Mouse (Mus musculus) gastrocnemius, adult 18-20 months (tissue): ENCODE data around the gene Vldlr. TPM values are rescaled to one million over a fixed set of nuclear protein-coding genes. Genes with fewer than 3 reads are reported as not detected.

Source experiments
- DNase-seq: peaks from one replicate; pipeline ENCODE4 v3.0.0; 2021; ENCODE audit warnings: low spot score
- long read RNA-seq, 2 experiments: library from polyadenylated mRNA; stranded (forward); transcript quantifications; one replicate each; pipeline ENCODE4 v2.0.0; 2021
- total RNA-seq, 2 experiments: library from RNA; stranded (reverse); gene quantifications; 2 replicates each; pipeline ENCODE4 v1.2.3; 2021

Gene Vldlr
- 100 to 1,000 TPM in 1 of 2 experiments, 10 to 100 TPM in 1; 99.4 to 104 TPM for total RNA-seq
- long read RNA-seq, experiment 1, full-length matches to known transcripts: 19 of 48 reads
- long read RNA-seq, experiment 1, partial matches to known transcripts: 6 of 48 reads
- long read RNA-seq, experiment 1, other reads (novel, unspliced or antisense): 23 of 48 reads
- long read RNA-seq, experiment 2, full-length matches to known transcripts: 19 of 53 reads
- long read RNA-seq, experiment 2, partial matches to known transcripts: 17 of 53 reads
- long read RNA-seq, experiment 2, other reads (novel, unspliced or antisense): 17 of 53 reads

- DNase-seq: no peak
These were observed at the start of gene Vldlr for GRCm38 (mm10) chr19:27216318-27216717. Gene Vldlr (plus strand): TSS chr19:27216484.

DNA sequence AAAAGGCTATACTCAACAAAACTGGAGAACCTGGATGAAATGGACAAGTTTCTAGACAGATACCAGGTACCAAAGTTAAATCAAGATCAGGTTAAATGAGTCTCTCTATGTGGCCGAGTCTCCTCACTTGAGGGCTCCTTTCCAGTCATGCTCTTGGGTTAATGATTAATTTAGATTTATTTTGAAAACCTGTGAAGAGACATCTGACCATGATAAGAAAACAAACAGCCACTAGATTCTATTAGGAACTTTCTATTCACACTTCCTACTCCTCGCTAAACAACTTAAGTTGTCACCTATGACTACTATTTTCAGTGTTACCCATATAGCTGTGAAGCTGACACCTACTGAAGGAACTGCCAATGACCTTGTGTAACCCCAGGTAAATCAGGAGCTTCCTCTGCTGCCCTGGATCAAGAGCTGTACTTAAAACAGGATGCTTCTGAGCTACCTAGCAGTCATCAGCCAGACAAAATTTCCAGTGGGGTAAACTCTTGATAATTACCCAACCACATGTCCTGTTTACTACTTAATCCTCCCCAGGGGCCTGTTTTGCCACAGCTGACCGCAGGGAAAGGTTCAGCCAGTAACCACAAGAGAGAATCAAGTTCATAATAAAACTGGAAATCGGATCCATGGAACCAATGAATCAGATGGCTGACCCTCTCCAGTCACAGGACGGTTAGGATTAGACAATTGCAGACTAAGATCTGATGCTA is 48.5 kb upstream of the Vldlr start:
- peak; percentile 69 for DNase-seq

GRCm38 (mm10) chr19:27173836-27174235 is 42.4 kb upstream of the Vldlr start:
- peak; percentile 85 for DNase-seq

- DNase-seq: peak; percentile 81
These were observed 40.7 kb upstream of the Vldlr start for GRCm38 (mm10) chr19:27175617-27176016.

GRCm38 (mm10) chr19:27176558-27176957 is 39.7 kb upstream of the Vldlr start:
- no peak for DNase-seq

DNA sequence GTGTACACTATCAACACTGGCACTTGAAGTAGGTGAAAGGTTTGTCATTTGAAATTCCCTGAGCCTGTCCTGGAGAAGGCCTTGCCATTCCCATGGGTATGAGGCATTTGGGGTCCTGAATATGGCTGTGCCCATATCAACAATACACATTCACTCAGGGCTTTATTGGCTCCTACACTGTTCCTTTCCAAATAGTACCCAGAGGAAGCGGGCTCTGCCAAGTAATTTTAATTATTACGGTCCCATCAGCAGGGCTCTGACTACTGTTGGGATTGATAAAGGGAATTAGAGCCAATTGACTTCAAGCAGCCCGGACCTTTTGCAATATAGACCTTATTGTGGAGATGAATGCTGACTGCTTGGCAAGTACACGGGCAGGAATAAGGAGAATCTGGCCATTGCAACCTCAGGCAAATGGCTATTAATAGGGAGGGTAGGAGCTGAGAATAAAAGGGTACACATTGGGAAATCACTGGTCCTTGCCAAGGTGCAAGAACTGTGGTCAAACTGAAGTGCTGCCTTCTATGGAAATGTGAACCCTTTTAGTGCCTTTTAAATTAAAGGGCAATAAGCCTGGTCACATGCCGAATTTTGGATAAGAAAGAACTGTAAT is 38.0 kb upstream of the Vldlr start:
- DNase-seq: peak; percentile 34

- no peak for DNase-seq
These were observed 35.7 kb upstream of the Vldlr start for GRCm38 (mm10) chr19:27180351-27181122.

DNA sequence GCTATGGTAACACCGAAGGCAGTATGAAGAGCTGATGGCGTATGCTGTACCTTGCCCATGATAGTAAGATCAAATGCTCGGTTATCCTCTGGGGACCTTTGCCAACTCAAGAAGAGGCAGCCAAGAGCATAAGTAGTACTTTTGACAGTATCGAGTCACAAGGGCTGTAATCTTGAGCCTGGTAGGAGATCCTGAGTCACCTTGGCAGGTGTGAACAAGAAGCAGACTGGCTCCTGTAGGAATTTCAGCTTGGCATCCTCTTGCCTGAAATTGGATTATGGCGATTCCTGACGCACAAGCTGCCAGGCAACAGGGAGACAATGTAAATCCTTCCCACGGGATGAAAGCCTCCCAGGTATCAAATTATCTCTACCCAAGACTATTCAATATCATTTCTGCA is 32.8 kb upstream of the Vldlr start:
- DNase-seq: peak; percentile 36

DNA sequence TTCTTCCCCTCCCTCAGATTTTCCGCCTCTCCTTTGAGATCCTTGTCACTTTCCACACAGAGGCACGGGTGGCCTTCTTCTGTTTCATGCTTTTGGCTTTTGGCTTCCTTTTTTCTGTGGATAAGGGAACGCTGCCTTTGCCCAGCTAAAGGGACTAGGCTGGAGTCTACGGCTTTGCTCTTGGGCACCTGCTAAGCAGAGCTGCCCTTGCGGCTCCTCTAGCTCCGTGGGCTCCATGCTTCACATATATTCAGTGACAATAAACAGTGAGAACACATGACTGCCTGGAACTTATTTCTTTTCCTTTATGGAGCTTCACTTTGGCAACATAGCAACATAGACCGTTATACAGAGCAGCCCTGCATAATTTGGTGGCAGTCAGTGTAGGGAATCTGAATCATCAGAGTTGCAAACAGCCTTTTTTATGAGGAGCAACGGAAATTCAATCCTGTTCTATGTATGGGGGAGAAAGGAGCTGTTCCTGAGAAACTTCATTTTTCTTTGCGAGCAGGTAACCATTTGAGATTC is 12.5 kb upstream of the Vldlr start:
- no peak for DNase-seq

GRCm38 (mm10) chr19:27210991-27211390 is 5.3 kb upstream of the Vldlr start:
- DNase-seq: peak; percentile 26

- DNase-seq: no peak
These were observed 688 bp upstream of the Vldlr start for GRCm38 (mm10) chr19:27215596-27215995.

GRCm38 (mm10) chr19:27216767-27217403 is 601 bp downstream of the Vldlr start:
- DNase-seq: peak; percentile 72

DNA sequence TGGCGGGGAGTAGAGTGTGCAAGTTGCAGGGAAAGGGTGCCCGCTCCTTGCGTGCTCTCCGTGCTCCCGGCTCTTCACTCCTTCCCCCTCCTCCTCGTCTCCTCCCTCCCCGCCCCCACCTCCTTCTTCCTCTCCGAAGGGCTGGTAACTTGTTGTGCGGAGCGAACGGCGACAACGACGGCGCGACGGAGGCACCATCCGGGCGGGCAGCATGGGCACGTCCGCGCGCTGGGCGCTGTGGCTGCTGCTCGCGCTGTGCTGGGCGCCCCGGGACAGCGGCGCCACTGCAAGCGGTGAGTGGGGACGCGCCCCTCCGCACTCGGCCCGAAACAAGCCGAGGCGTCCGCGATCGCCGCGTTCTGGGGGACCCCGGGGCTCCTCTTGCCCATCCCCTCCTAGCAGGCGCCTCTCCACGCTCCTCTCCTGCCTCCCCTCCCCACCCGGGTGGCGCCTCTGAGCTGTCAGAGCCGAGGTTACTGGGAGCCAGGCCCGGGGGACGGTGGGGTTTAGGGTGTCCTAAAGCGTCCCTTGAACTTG is 1.2 kb downstream of the Vldlr start:
- DNase-seq: peak; percentile 61

GRCm38 (mm10) chr19:27217941-27218411 is 1.7 kb downstream of the Vldlr start:
- DNase-seq: peak; percentile 31

DNA sequence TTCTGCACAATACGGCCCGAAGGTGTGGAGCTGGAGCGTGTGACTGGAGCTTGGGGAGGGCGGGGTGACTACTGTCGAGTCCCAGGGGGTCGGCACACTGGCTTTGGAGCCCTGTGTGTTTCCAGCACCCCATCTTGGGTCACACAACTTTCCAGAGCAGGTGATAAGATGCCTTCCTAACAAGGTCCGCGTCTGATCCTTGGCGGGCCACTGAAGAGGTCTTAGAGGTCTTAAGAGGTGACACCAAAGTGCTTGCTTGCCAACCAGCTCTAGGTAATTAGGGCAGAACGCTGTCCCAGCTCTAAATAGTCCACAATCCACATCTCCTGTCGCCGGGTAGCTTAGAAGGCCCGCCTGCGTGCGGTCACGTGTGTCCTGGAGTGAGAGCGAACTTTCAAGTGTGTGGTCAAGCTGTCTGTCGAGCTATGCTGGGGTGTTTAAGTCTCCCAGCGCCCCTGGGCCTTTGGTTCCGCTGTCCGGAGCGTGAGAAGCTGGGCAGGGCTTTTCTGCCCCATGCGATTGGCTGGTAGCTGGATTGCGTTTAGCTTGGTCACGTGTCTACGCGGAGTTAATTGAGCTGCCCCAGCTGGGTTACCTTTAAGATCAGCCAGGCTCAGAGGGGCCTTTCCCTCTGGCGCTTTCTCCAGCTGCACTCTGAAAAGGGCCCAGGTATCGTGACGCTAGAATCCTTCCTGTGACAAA is 2.4 kb downstream of the Vldlr start:
- peak; percentile 84 for DNase-seq

DNA sequence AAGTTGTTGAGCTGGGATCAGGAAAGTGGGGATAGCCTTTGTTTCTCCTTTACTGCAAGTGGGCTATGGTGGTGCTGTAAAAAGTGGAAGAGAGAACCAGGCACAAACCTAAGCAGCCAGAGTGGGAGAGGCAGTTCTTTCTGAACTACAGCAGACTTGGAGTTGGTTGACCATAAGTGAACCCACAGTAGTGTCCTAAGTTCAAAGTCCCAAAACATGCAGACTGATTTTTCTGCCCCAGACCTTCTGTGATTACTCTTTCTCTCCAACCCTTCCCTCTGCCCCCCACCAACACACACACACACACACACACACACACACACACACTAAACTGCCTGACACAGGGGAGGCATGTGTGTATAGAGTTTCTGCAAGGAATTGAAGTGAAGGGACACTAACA is 3.3 kb downstream of the Vldlr start:
- DNase-seq: no peak

- peak; percentile 66 for DNase-seq
These were observed 6.8 kb downstream of the Vldlr start for GRCm38 (mm10) chr19:27223046-27223445.

- peak; percentile 31 for DNase-seq
These were observed 8.1 kb downstream of the Vldlr start for GRCm38 (mm10) chr19:27224356-27224755.

GRCm38 (mm10) chr19:27226626-27227025 is 10.3 kb downstream of the Vldlr start:
- DNase-seq: no peak

DNA sequence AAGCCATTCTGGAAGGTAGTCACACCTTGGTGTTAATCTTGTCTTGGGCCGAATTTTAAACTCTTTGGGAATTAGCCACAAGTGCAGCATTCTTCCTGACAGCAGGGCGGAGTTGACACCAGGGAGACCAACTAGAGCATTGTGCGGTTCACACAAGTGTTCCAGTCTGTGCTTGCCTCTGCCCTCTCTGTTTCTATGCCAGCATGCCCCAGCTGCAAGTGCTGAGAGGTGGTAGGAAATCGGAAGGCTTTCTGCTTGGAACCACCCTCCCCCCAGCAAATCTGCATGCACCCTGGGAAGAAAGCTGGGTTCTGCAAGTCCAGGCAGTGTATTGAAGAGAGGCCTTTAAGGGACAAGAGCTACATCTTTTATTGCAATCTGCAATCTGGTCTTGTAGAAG is 10.8 kb downstream of the Vldlr start:
- DNase-seq: no peak
